Mouse (Mus musculus) gastrocnemius, postnatal 14 days (tissue): ENCODE measurements around the gene Sun3. TPM values are rescaled to one million over a fixed set of nuclear protein-coding genes. Genes with fewer than 3 reads are reported as not detected.

Source experiments
- DNase-seq: peaks from one replicate; pipeline ENCODE4 v3.0.0; 2021; ENCODE audit warnings: mixed read lengths
- intact Hi-C: fragments of 180-260 bp; cut with DNase I; formaldehyde crosslinking; loops from one replicate; pipeline ENCODE4 v1.15.1; 2025; ENCODE audit warnings: low total_unique reads
- total RNA-seq, 2 experiments: library from RNA; stranded (reverse); gene quantifications; 2 replicates each; pipeline ENCODE4 v1.2.3; 2021

Sun3 gene
- total RNA-seq, 2 experiments from 2014 or later, result not detected

DNA sequence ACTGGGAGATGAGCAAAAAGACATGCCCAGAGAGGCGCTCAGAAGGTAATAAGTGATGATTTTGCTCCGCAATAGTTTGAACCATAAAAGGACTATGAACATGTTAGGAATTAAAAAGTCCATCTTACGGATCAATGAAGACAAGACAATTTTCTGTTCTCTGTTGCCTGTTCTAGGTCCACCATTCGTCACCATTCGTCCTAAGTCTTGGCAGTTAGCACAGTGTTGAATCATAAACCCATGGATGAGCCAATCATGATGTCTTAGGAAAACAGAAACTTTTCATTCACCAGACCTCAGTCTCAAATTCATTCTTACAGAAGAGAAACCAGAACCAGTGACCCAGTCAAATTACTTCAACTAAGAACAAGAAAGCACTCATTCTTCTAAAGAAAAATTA, 40.0 kb downstream of the Sun3 start:
- no peak for DNase-seq
- intact Hi-C loops, result no loop called here

DNA sequence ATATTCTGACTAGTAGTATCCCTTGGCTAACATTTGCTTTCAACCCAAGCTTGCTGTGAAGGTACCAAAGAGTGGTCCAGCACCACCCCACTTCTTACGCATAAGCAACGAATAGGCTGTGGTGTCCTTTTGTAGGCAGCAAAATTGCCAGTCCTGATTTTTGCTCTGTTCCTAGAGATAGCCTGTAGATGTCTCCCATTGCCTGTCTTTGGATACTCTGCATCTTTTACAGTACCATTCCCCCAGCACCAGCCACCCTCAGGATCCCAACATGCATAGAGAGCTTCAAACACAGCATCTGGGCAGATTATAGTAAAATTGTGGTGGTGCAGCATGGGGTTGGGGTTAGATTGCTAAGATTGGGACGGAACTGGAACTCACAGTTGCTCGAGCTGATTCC, 60.7 kb downstream of the Sun3 start:
- intact Hi-C loops, result no loop called here

DNA sequence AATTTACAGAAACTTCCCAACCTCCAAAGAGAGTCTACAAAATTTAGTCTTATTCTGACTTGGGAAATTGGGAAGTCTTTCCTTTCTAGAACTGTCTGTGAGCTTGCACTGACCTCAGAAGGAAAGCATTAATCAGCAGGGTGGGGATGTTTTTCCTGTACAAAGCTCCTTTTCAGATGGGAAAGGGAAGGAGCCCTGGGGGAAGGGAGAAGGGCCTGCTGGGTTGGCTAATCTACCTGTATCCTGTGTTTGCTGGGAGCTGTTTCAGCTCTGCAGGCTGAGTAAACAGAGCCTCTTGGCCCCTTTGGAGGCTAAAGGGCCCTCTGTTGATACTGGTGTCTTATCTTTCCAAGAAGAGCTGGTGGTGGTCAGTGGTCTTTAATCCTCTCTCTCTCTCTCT, 62.7 kb downstream of the Sun3 start:
- no peak for DNase-seq
- intact Hi-C loops, result no loop called here

More for the DNA sequence above, 60.7 kb downstream of the Sun3 start:
- no peak for DNase-seq

DNA sequence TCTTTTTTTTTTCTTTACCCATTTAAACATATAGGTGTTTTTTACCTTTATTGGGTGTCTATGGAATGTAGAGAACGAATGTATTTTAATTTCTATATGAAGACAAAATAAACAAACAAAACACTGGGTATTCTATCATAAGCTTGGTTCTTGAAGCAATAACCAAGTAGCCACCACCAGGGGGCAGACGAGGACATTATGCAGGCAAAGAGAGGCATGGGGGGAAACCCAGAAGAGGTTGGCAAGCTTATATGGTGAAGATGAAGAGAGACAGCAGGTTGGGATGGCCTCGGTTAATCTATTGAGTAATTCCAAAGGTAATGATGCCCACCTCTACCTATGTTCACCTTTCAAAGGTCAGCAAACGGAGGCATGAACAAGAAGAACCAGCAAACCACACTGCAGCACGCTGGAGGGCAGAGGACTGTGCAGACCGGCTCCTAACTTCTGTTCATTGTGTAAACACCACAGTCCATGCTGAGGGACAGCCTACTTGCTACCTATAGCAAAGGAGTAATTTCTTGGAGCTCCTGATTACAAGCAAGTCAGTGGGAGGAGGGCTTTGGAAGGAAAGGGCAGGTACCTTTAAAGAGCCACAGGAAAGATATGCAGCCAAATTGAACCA, 65.4 kb downstream of the Sun3 start:
- peak; percentile 67 for DNase-seq

DNA sequence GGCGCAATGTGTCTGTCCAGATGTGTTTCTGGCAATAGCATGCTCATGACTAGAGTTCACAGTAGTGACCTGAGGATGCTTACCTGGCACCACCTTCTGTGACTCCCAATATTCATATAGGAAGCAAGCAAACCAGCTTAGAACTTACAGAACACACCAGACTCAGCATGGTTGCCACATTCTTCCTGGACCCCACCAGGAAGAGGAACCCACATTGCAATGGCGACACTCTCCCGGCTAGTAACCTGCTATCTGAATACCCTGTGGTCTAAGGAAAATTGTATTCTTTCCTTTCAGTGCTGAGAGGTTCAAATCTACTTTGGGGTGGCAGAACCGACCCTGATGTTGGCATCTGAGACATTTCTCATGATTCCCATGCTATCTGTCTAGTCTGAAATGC, 70.6 kb downstream of the Sun3 start:
- intact Hi-C loops, result no loop called here
- DNase-seq, result no peak

More for the DNA sequence above, 65.4 kb downstream of the Sun3 start:
- intact Hi-C loops, result loop anchor here (2.0 kb wide), 1 partner anchor 153 kb away; no protein-coding TSS in a partner anchor

DNA sequence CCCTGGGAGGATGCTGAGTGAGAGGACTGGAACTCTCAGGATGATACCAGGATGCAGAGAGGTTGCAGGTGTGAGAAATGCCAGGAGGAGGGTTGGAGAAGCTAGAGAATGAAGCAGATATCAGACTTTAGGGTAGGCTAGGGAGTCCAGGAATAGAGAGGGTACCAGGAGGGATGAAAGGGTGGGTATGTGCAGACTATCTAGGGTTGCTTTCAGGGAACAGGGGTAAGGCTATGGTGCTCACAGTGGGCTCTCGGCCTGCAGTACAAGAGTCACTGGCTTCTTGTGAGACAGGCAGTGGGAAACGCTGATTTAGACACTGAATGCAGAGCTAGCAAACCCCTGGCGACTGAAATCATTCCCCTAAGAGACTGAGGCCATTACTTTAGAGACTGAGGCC, 75.6 kb downstream of the Sun3 start, which contains the start of gene Pkd1l1:
TSS of gene Pkd1l1 (minus strand) at position 101 of the 400 bp plus-strand sequence.
- DNase-seq, result no peak
- intact Hi-C loops, result no loop called here

DNA sequence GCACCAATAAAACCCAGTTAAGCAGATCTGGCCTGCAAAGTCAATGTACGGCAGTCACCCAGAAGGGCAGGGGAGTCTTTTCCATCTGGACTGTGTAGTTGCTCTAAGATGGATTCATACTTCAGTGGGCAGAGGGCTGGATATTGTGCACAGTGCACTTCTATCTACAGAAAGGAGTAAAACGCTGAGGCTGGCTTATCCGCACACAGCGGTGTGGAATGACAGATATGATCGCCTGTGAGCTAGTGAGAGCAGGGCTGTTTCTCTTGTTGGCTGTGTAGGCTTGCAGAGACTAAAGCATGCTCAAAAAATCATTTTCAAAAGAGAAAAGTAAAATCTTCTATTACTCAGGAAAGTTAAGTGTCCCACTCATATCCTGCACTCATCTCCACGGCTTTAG, 76.7 kb downstream of the Sun3 start:
- intact Hi-C loops, result no loop called here
- DNase-seq, result no peak

DNA sequence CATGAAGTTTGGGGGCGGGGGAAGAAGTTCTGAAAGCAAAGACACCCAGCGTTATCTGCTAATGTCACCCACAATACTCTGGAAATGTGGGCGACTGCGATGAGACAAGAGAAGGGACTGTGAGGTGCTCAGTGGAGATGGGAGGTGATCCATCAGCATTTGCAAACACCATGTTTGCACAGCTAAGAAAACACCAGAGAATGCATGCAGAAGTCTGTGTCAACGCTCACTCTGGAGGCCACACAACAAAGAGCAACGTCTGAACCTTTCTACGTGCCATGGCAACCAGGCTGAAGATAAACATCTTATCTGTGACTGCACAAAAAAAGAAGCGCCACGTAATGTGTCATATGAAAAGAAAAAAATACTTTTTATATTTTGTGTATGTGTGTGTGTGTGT, 78.3 kb downstream of the Sun3 start:
- intact Hi-C loops, result no loop called here
- DNase-seq, result no peak

DNA sequence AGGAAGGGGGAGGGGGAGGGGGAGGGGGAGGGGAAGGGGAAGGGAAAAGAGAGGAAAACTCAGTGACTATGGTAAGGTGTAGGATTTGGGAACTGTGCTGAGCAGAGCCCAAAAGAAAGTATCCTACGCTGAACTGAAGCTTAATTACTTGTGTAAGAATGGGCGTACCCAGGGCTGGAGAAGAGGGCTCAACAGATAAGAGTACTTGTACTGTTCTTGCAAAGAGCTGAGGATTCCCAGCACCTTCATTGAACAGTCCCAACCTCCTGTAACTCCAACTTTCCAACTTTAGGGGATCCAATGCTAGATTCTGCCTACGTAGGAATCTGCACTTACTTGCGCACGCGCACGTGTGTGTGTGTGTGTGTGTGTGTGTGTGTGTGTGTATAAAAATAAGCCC, 80.7 kb downstream of the Sun3 start:
- no peak for DNase-seq
- intact Hi-C loops, result no loop called here

Other genes with a start within 250 kb of the Sun3 start
- gene Pkd1l1, start 75.7 kb downstream of the Sun3 start, total RNA-seq, result not detected
- 1 to 10 TPM; 6.5 to 6.9 TPM for gene Hus1, start 37.8 kb downstream of the Sun3 start, total RNA-seq
- gene Gm11992, start 397 bp downstream of the Sun3 start, total RNA-seq, result not detected
- 1 to 10 TPM; 1.1 to 1.3 TPM for gene Upp1, start 69.1 kb upstream of the Sun3 start, total RNA-seq
- not detected for gene Abca13, start 143.0 kb upstream of the Sun3 start, total RNA-seq